Mouse (Mus musculus) lung, adult 2 months (tissue): ENCODE measurements around the gene Zfp185.

Experiments
- CTCF ChIP-seq: fragments of 200-500 bp; IDR thresholded peaks from 2 replicates; pipeline ENCODE4 v1.5.1; 2011; ENCODE audit warnings: mild to moderate bottlenecking, low read length, control low read depth; ENCODE audit not compliant: insufficient read depth
- POLR2A ChIP-seq: fragments of 200-500 bp; IDR thresholded peaks from 2 replicates; pipeline ENCODE4 v1.6.1; 2011; ENCODE audit warnings: low read depth, mild to moderate bottlenecking, control low read depth, low read length, borderline replicate concordance; ENCODE audit errors: extremely low read depth

GRCm38 (mm10) chrX:72985607-72986006, 1.5 kb upstream of the Zfp185 start:
- TF ChIP-seq CTCF, result no peak
- TF ChIP-seq POLR2A, result no peak
